Mouse (Mus musculus) stomach, postnatal 0 days (tissue): ENCODE data around the gene Olfr1427.

Experiments used
- CTCF ChIP-seq: IDR thresholded peaks from 2 replicates; pipeline ENCODE4 v1.5.1; 2016; ENCODE audit warnings: antibody characterized with exemption, low read depth, mild to moderate bottlenecking, moderate library complexity
- EP300 ChIP-seq: optimal IDR thresholded peaks from 2 replicates; pipeline ENCODE3; 2016; ENCODE audit warnings: antibody characterized with exemption

DNA sequence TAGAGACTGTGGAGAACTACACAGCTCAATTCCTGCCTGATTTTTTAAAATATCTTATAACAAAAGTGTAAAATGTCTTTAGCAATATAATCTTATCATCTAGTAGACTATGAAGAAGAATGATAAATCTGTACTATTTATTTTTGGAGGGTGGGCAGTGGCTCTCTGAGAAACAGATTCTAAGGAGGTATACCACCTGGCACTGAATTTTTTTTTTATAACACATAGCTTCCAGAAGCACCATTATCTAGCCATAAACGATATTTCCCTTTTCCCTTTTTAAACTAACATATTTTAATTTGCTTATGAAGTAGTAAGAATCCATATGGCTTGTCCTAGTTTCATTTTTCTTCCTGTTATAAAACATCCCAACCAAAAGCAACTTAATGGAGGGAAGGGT, 1.4 kb upstream of the Olfr1427 start:
- no peak for TF ChIP-seq CTCF
- no peak for TF ChIP-seq EP300
